Mouse (Mus musculus): ENCODE measurements around the gene 1700023F06Rik.
"Not testable (repeated sequence)": the region's sequence is repeated elsewhere in the genome, so short reads cannot be mapped to it uniquely, and the experiment has no call there.

1700023F06Rik gene

GRCm38 (mm10) chr11:103222718-103223117, 14.4 kb upstream of the 1700023F06Rik start:
- DNase-seq (ENCODE audit: low spot score in 2 of 2): not testable (repeated sequence)

GRCm38 (mm10) chr11:103221437-103221836, 13.1 kb upstream of the 1700023F06Rik start:
- no peak for DNase-seq (ENCODE audit: low spot score in 2 of 2)

GRCm38 (mm10) chr11:103219995-103220394, 11.6 kb upstream of the 1700023F06Rik start:
- DNase-seq (ENCODE audit: low spot score in 2 of 2): no peak

GRCm38 (mm10) chr11:103219259-103219658, 10.9 kb upstream of the 1700023F06Rik start:
- no peak for DNase-seq (ENCODE audit: low spot score in 2 of 2)

GRCm38 (mm10) chr11:103218517-103218901, 10.2 kb upstream of the 1700023F06Rik start:
- no peak for DNase-seq (ENCODE audit: low spot score in 2 of 2)

GRCm38 (mm10) chr11:103217790-103218516, 9.6 kb upstream of the 1700023F06Rik start, which contains the start of gene Spata32:
TSS of gene Spata32 (minus strand) at chr11:103218432.
- DNase-seq (ENCODE audit: low spot score in 2 of 2): peak; percentile 45 to 64

GRCm38 (mm10) chr11:103215355-103215754, 7.0 kb upstream of the 1700023F06Rik start:
- DNase-seq (ENCODE audit: low spot score in 2 of 2): no peak

GRCm38 (mm10) chr11:103213712-103214111, 5.4 kb upstream of the 1700023F06Rik start:
- no peak for DNase-seq (ENCODE audit: low spot score in 2 of 2)

GRCm38 (mm10) chr11:103210291-103210690, 1.9 kb upstream of the 1700023F06Rik start:
- DNase-seq (ENCODE audit: low spot score in 2 of 2): no peak

- DNase-seq (ENCODE audit: low spot score in 2 of 2): no peak
Measured at GRCm38 (mm10) chr11:103206203-103206602, 2.2 kb downstream of the 1700023F06Rik start.

- DNase-seq (ENCODE audit: low spot score in 2 of 2): no peak
Measured at GRCm38 (mm10) chr11:103202376-103202775, 6.0 kb downstream of the 1700023F06Rik start.

- DNase-seq (ENCODE audit: low spot score in 2 of 2): peak in 1 of 2 experiments; percentile 71
Measured at GRCm38 (mm10) chr11:103201664-103202063, 6.7 kb downstream of the 1700023F06Rik start.

- peak; percentile 79 to 83 for DNase-seq (ENCODE audit: low spot score in 2 of 2)
Measured at GRCm38 (mm10) chr11:103198911-103199803, 9.2 kb downstream of the 1700023F06Rik start.

GRCm38 (mm10) chr11:103198339-103198738, 10.0 kb downstream of the 1700023F06Rik start:
- no peak for DNase-seq (ENCODE audit: low spot score in 2 of 2)

- peak; percentile 34 to 79 for DNase-seq (ENCODE audit: low spot score in 2 of 2)
Measured at GRCm38 (mm10) chr11:103197340-103197739, 11.0 kb downstream of the 1700023F06Rik start.

GRCm38 (mm10) chr11:103195656-103196055, 12.7 kb downstream of the 1700023F06Rik start:
- DNase-seq (ENCODE audit: low spot score in 2 of 2): no peak

- no peak for DNase-seq (ENCODE audit: low spot score in 2 of 2)
Measured at GRCm38 (mm10) chr11:103195236-103195635, 13.1 kb downstream of the 1700023F06Rik start.

GRCm38 (mm10) chr11:103193825-103194168, 14.6 kb downstream of the 1700023F06Rik start:
- DNase-seq (ENCODE audit: low spot score in 2 of 2): no peak

- DNase-seq (ENCODE audit: low spot score in 2 of 2): peak; percentile 69 to 71
Measured at GRCm38 (mm10) chr11:103192956-103193824, 15.2 kb downstream of the 1700023F06Rik start.

GRCm38 (mm10) chr11:103192230-103192955, 16.0 kb downstream of the 1700023F06Rik start:
- DNase-seq (ENCODE audit: low spot score in 2 of 2): peak; percentile 81 to 89

- DNase-seq (ENCODE audit: low spot score in 2 of 2): no peak
Measured at GRCm38 (mm10) chr11:103184891-103185290, 23.5 kb downstream of the 1700023F06Rik start.
